Comparison of ENCODE assay signal across 18 mouse cellular contexts in the genomic region with DNA sequence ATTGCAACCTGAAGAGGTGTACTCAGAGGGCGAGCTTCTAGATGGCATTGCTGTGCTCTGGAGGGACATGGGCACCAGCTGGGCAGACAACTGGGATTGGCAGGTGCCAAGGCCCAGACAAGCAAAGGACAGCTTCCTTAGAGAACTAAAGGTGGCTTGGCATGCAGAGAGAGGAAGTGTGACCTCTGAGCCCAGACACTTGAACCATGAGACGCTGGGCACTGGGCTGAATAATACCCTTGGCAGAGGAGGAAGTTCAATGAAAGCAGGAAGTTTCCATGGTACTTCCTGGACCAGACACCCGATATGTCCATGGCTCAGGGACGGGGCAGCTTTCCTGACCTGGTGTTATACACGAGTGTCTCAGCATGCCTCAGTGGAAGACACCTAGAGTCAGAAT. TPM values are rescaled to one million over a fixed set of nuclear protein-coding genes. Genes with fewer than 3 reads are reported as not detected.
DNase-seq lines count a peak whose midpoint lies in the region; ATAC-seq and TF ChIP-seq lines count a peak whose summit lies in the region.
"Had no signal": no experiment of that assay in that cellular context is flagged by ENCODE, and none has a peak within 500 bp of the region (broad histone marks: within the 10 kb centered on the region; RNA-seq: fewer than 3 reads in every experiment).

No protein-coding gene starts in this region.

- no peaks in the 10 kb centered on the region for H3K27me3 ChIP-seq in lung, postnatal 0 days (replicated peaks; ENCODE audit: insufficient read depth, low read length)
- no peaks in the 10 kb centered on the region for H3K27me3 ChIP-seq in small intestine, adult 2 months (ENCODE audit: control insufficient read depth, insufficient read depth, low read length)
- H3K27me3 ChIP-seq: forebrain, embryonic 12.5 days; midbrain, embryonic 13.5 days; neural tube, embryonic 12.5 days had no signal

- peaks cover 3% of the 10 kb centered on the region; the same call in 1 of the 2 replicates for H3K4me1 ChIP-seq in lung, postnatal 0 days (ENCODE audit: insufficient read depth, low read depth, low read length)
- H3K4me1 ChIP-seq in cortical plate, adult 2 months (ENCODE audit: control insufficient read depth, insufficient read depth, low read length) = no peaks in the 10 kb centered on the region
- H3K4me1 ChIP-seq in small intestine, adult 2 months (ENCODE audit: control insufficient read depth, insufficient read depth, insufficient read length, low read length) = peaks cover 30% of the 10 kb centered on the region

- ATAC-seq in lung, postnatal 0 days = no peak
- ATAC-seq: midbrain, embryonic 13.5 days had no signal

- no peak for TF ChIP-seq POLR2A in cortical plate, adult 2 months (IDR thresholded peaks at IDR 0.05; ENCODE audit: extremely low read depth, insufficient read depth, low read length)
- no peak for TF ChIP-seq POLR2A in small intestine, adult 2 months (IDR thresholded peaks at IDR 0.05; ENCODE audit: low read depth, low read length)

- no peaks in the 10 kb centered on the region for H3K36me3 ChIP-seq in lung, postnatal 0 days (ENCODE audit: insufficient read depth, low read length)
- no peaks in the 10 kb centered on the region for H3K36me3 ChIP-seq in small intestine, adult 2 months (ENCODE audit: control insufficient read depth, insufficient read depth, low read length)
- H3K36me3 ChIP-seq: forebrain, embryonic 12.5 days; midbrain, embryonic 13.5 days; neural tube, embryonic 12.5 days had no signal

- no peak overlapping the region for H3K27ac ChIP-seq in lung, postnatal 0 days (ENCODE audit: low read length)
- H3K27ac ChIP-seq in cortical plate, adult 2 months (ENCODE audit: insufficient read depth, low read length) = peak overlapping the region; percentile 84; the same call in 1 of the 2 replicates
- H3K27ac ChIP-seq in small intestine, adult 2 months (ENCODE audit: insufficient read depth, low read depth, low read length) = peak overlapping the region; percentile 48
- H3K27ac ChIP-seq: forebrain, embryonic 12.5 days; midbrain, embryonic 13.5 days; neural tube, embryonic 12.5 days had no signal

- H3K9me3 ChIP-seq in lung, postnatal 0 days (ENCODE audit: low read length) = no peaks in the 10 kb centered on the region
- H3K9me3 ChIP-seq: forebrain, embryonic 12.5 days; neural tube, embryonic 12.5 days had no signal

- TF ChIP-seq EP300 in lung, postnatal 0 days (IDR thresholded peaks at IDR 0.05) = no peak

- DNase-seq in kidney, adult 9 months = peak; percentile 60
- DNase-seq in kidney, postnatal 4 days = no peak
- peak; percentile 60 for DNase-seq in lung, postnatal 36 days
- no peak for DNase-seq in lung, postnatal 0 days (ENCODE audit: low spot score)
- no peak for DNase-seq in frontal cortex, adult 2 months (ENCODE audit: extremely low spot score in 1 of 2, low spot score in 1 of 2)
- DNase-seq in urinary bladder, postnatal 14 days (ENCODE audit: low spot score) = no peak
- DNase-seq: adrenal gland, postnatal 25 days; cerebellum, adult 11 months; cerebellum, postnatal 36 days; heart, postnatal 36 days; thymus, adult 2 months had no signal

- no peak overlapping the region for H3K4me2 ChIP-seq in lung, postnatal 0 days (replicated peaks; ENCODE audit: low read depth, low read length)
- H3K4me2 ChIP-seq: forebrain, embryonic 12.5 days; lung, embryonic 14.5 days; midbrain, embryonic 13.5 days; neural tube, embryonic 12.5 days had no signal

- 58% methylated on average over 5 of the region's 5 CpGs for WGBS in lung, postnatal 0 days
- WGBS in small intestine, adult 2 months = 47% methylated on average over 5 of the region's 5 CpGs

- no peak overlapping the region for H3K4me3 ChIP-seq in lung, postnatal 0 days (ENCODE audit: low read depth, low read length)
- no peak overlapping the region for H3K4me3 ChIP-seq in cortical plate, adult 2 months (ENCODE audit: insufficient read depth, low read length)
- no peak overlapping the region for H3K4me3 ChIP-seq in small intestine, adult 2 months (ENCODE audit: low read depth, low read length)
- H3K4me3 ChIP-seq: forebrain, embryonic 12.5 days; midbrain, embryonic 13.5 days; neural tube, embryonic 12.5 days had no signal

- H3K9ac ChIP-seq in lung, postnatal 0 days (replicated peaks; ENCODE audit: low read depth) = no peak overlapping the region
- H3K9ac ChIP-seq: forebrain, embryonic 12.5 days; lung, embryonic 14.5 days; midbrain, embryonic 13.5 days; neural tube, embryonic 12.5 days had no signal

- no peak for TF ChIP-seq CTCF in lung, postnatal 0 days (IDR thresholded peaks at IDR 0.05)
- no peak for TF ChIP-seq CTCF in cortical plate, adult 2 months (IDR thresholded peaks at IDR 0.05; ENCODE audit: extremely low read depth, insufficient read depth, low read length)
- no peak for TF ChIP-seq CTCF in small intestine, adult 2 months (IDR thresholded peaks at IDR 0.05; ENCODE audit: extremely low read depth, insufficient read length, insufficient replicate concordance, low read depth, low read length)

RNA-seq across cellular contexts. Expression of gene Tgm2, which starts 28.2 kb away (rescaled TPM):
- 97.0 TPM in 2 replicates for polyA plus RNA-seq in lung, postnatal 0 days (2015; fragmentation: Nextera tagmentation; extraction: Ambion mirVana)
- 10.5 and 13.3 TPM in 2 replicates for polyA plus RNA-seq in cortical plate, adult 2 months (2012; rRNA removed)
- polyA plus RNA-seq in small intestine, adult 2 months (2012; rRNA removed) = 89.6 and 93.0 TPM in 2 replicates
- 11.2 and 11.3 TPM in 2 replicates for polyA plus RNA-seq in frontal cortex, adult 2 months (2012; rRNA removed)

RNA-seq across cellular contexts. Expression of gene D630003M21Rik, which starts 54.6 kb away (rescaled TPM):
- 0.85 and 0.87 TPM in 2 replicates for polyA plus RNA-seq in lung, postnatal 0 days (2015; fragmentation: Nextera tagmentation; extraction: Ambion mirVana)
- polyA plus RNA-seq in cortical plate, adult 2 months (2012; rRNA removed) = 3.9 and 4.3 TPM in 2 replicates
- polyA plus RNA-seq in small intestine, adult 2 months (2012; rRNA removed) = 1.1 and 1.7 TPM in 2 replicates
- polyA plus RNA-seq in frontal cortex, adult 2 months (2012; rRNA removed) = 3.7 and 4.5 TPM in 2 replicates
- polyA plus RNA-seq: CD4-positive, CD25-positive, alpha-beta regulatory T cell, adult 4 months had no signal

Comparison
In these comparisons a context has a peak if more than half of its experiments do, and no peak if none do; other contexts are left out.
1. DNase-seq: peak in kidney, adult 9 months (single experiment) and lung, postnatal 36 days (single experiment); none in kidney, postnatal 4 days (0 of 2), lung, postnatal 0 days (single experiment), frontal cortex, adult 2 months (0 of 2) and urinary bladder, postnatal 14 days (single experiment).